Mouse (Mus musculus): ENCODE data around the gene Gtf3c6. TPM values are rescaled to one million over a fixed set of nuclear protein-coding genes. Genes with fewer than 3 reads are reported as not detected.
A peak's percentile ranks its signal among the peaks of the same experiment; 100 is the strongest.

Gtf3c6 gene
- total RNA-seq, 2 experiments from 2014 or later = 19.2 to 19.5 TPM

DNA sequence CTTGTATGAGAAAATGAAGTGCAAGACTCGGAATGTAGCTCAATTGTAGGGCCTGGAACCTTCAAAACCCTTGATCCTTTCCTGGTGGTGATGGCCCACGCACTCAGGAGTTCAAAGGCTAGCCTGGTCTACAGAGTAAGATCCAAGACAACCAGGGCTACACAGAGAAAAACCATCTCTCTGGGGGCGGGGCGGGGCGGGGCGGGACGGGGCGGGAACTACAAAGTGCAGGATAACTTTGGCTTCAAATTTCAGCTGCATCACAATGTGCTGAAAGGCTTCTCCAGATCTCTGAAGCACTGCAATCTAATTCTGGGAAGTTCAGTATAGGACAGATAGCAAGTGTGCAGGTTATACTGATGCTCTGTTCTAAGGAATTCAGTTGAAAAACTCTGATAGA lies 1.6 kb upstream of the Gtf3c6 start:
- DNase-seq = no peak

DNA sequence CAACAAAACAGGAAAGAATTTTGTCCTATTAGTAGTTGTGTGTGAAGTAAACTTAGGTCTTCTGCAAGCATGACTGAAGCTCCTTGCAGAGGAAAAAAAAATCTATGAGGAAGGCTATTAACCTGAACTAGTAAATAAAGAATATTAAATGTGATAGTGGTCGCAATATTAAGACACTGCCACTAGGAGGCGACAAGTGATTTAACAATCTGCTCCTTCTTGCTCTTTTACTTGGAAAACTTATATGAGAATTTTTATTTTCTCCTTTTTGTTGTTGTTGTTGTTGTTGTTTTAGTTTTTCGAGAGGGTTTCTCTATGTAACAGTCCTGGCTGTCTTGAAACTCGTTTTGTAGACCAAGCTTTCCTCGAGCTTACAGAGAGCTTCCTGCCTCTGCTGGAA lies 1.1 kb upstream of the Gtf3c6 start:
- no peak for DNase-seq

DNA sequence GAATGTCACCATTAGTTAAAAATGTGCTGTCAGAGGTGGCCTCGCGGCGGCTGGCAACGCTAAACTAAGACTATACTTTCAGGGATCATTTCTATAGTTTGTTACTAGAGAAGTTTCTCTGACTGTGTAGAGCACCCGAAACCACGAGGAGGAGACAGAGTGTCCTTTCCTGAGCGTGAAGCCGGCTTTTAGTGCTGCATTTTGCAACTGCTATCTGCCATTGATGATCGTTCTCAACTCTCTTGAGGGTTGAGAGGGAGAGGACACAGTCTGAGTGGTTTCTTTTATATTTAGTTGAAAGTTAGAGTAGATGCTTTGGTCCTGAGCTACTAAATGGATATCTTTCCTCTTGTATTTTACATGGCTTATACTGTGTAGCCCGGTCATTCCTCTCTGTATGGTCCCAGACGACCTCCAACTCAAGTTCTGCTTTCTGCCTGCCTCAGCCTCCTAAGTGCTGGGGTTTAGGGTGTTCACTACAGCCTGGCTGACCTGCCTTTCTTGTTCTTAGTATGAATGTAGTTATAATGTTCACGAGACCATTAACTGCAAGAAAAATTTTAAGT lies 576 bp upstream of the Gtf3c6 start:
- peak; percentile 41 for DNase-seq

DNA sequence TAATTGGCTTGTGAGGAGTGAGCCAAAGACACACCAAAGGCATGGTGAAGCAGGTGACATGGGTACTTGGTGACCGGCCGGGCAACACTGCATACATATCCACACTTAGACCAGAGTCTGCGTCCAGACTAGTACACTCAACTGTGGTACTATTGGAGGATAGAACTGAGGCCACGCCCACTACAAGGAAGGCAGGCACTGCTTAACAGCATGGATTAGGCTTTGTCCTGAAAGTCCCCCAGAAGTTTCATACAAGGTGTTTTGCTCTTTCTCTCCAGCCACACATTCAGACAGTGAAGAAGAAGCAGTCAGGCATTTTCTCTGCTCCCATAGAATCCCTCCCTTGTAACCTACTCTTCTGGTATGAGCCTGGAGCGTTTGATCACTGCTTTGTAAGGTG lies 1.2 kb downstream of the Gtf3c6 start:
- DNase-seq = peak; percentile 10

DNA sequence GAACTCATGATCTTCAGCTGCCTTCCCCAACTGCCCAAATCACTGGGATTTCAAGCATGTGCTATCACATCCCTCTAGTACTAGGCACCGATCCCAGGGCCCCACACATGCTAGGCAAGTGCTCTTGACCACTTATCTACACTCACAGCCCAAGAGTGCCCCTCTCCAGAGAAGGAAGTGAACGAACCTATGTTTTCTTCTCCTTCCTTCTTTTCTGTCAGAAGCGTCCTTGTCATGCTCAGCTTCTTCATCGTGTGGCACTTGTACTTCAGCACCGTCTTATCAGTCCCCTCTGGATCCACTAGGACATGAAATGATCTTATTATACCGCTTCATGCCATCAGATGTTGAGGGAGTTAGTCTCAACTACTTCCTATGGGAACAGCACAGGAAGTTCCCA lies 6.9 kb downstream of the Gtf3c6 start:
- DNase-seq = no peak

DNA sequence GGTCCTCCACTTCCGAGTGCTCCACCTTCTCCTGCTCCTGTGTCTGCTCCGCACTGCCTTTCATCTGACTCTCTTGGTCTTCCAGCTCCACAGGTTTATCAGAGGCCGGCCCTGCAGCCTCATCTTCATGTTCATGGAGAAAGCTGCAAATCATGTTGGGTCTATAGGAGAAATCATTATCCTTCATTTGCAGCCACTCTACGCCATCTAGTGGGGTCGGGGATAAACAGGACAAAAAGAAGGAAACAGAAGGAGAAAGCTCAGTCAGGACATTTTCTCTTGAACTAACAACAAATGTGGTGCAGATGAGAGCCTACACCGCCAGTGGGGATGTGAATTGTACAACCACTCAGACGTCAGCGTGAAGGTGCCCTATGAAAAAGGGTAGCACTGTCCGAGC lies 8.3 kb downstream of the Gtf3c6 start:
- DNase-seq = no peak

DNA sequence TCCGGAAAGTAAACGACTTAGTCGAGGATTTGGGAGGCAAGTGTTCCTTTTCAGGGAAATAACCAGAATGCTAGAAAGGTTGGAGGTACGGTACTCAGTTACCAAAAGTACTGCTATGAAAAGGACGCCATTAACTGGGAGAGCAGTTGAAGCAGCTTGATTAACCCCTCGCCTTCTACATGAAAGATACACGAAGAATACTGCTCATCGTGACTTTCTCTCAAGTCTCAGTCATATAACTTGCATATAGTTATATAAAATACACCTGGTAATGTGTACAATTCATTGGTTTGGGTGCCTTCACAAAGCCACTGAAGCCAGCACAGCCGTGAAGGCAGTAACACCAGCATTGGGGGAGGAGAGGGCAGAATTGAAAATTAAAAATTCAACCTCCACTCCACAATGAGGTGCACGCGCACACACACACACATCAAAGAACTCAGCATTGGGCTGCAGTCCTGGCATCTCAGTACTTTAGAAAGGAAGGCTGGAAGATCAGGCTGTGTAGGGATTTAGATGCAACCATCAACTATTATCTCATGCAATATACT lies 10.7 kb downstream of the Gtf3c6 start:
- no peak for DNase-seq

DNA sequence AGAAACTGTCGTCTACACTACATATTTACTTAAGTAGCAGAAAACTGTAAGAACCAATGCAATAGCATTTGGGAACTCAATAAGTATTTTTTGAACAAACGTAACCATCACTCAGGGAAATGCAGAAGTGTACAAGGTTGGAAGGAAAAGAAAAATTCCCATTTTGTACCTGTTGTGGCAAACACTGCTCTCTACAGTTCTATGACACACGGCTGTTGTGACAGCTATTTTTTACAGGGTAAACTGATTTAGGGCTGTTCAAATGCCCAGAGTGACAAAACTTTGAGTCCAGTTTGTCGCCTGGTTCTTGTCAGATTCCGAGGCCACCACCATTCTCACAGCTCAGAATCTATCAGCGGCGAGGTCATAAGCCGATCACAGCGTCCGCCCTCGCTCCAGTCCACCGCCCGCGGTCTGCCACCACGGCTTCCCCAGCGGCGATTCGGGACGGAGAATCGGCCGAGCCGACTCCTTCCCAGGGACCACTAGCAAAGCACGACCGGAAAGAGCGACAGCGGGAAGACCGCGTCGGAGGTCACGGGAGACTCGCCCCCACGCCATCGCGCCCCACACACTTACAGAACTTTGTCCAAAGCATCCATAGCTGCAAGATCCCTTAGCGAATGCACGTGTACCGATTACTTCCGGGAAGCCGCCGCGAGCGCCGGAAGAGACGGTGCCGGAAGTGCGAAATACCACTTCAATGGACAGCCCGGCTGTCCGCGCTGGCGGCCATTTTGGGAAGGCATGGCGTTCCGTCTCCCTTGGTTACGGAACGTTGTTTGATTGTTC lies 11.3 kb downstream of the Gtf3c6 start, which contains the start of gene Rpf2:
Rpf2 (minus strand) TSS at position 663 of the 792 bp plus-strand sequence.
- peak; percentile 74 for DNase-seq

DNA sequence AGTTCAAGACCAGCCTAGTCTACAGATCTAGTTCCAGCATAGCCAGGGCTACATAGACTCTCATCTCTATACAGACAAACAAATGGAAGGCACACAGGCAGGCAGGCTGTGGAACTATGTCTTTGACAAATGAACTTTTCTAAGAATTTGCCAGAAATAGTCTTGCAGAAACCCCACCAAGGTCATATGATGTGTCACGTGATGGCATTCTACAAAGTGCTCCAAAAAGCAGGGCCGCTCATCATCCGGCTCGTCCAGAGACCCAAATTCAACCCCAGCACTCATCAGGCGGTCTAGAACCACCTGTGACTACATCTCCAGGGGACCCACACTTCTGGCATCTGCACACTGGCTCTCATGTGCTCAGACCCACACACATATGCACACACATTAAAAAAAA lies 20.1 kb downstream of the Gtf3c6 start:
- no peak for DNase-seq

DNA sequence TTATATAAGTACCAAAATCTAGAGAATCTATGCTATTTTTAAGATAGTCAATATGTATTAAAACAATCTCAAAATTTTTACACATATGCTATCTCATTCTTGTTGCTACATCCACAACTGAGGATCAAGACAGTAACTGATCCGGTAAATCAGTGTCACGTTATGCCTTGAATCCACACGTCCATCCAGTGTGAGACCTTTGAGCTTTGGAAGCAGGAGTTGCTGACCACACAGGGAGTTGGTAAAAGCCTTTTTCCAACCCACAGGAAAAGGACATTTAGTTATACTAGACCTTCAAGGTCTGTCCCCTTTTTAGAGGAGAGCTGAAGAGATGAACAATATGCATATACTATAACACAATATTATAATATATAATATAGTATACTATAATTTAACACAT lies 24.7 kb downstream of the Gtf3c6 start:
- DNase-seq = no peak

DNA sequence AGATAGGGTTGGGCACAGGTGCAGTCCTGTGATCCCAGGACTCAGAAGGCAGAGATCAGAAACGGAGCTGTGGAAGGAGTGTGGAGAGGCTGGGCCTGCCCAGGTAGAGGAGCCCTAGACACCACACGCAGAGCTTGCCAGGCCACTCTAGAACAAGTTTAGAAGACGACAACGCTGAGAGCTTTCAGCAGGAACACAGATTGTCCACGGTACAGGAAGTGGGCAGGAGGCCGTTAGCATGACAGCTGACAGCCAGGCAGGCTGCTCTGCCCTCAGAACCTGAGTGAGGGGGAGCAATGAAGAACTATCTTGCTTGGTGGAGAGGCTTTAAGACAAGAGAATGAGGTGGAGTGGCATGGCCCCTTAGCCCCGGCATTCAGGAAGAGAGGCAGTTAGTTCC lies 25.5 kb downstream of the Gtf3c6 start:
- no peak for DNase-seq

DNA sequence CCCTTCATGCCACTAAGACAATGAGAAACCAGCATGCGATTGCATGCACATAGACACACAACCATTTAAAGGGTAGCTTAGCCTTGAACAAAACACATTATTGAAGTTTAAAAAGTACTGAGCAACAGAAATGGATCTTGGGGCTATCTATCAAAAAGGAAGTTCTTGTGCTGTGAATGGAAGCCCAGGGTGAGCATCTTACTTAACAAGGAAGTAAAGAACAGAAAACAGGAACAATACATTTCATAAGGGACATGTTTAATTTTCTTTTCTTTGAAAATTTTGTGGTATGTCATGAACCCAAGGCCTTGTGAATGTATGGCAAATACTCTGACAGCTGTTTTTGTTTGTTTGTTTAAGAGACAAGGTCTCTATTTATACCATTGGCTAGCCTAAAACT lies 28.2 kb downstream of the Gtf3c6 start:
- DNase-seq = no peak

DNA sequence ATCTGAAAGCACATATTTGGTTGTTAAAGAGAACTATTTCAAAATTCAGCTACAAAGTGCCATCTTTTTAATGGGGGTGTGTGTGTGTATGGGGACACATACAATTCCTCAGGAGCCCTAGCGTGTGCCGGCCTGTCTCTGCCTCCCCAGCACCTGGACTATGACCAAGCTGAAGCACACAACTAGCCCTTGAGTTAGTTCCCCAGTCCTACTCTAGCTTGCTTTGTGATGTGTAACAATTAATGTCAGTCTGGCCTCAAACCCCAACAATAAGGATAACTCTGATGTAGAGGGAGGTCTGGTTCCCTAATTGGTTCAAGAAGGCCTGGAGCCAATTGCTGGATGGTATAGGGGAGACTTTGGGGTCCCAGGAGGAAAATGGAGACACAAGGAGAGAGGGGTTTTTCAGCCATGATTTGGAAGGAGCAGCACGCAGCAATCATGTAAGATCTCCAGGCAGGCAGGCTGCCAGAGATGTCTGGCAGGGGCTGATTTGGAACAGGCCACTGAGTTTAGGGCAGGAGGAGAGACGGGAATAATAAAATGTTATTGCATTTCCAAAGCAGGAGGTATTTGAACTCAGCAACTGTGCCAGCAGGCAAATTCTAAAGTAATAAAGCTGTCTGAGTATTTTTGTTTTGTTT lies 30.1 kb downstream of the Gtf3c6 start:
- no peak for DNase-seq

DNA sequence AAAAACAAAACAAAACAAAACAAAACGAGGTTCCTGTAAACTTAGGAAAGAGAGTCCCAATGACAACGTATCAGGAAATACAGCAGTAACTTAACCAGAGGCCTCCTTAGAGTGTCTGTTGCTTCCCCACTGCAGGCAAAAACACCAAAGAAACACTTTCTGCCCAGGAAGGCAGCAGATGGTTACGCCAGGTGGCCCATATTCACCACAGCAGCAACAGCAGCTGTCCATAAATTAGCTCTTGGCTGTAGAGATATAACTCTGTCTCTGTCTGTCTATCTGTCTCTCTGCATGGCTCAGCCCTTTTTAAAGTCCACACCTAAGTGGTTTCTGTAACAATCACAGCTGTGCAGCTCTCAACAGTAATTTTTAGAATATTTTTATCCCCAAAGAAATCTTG lies 39.0 kb downstream of the Gtf3c6 start:
- DNase-seq = no peak

DNA sequence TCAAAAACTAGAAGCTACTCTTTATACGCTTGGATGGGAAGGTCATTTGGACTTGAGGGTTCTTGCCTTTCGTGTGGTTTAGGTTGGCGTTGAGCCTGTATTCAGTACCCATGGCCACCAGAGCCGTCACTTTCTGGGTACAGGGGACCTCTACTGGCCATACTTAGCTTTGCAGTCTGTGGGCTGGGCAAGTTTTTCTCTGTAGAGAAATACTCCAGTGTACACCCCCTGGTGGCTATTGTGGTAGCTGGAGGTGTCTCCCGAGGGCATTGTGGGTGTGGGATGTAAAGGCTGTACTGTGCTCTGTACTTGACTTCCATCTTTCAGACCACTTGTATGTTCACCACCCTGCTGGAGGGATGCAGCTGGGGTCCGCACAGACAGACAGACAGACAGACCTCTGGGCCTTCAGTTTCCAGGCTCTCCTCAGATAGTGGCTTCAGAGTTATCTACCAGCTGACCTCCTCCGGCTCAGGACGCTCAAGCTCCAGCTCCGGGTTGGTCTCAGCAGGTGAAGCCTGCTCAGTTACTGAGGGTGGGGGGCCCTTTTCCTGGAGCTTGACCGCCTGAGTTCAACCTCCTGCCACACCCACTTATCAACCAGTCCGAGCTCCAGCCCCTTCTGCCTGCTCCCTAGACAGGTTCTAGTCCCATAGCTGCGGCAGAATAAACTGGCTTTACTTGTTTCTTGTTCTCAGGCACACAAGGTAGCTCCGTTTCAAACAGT lies 45.3 kb downstream of the Gtf3c6 start:
- peak; percentile 80 for DNase-seq

Other genes with a start within 250 kb of the Gtf3c6 start
- gene Mfsd4b1, start 232.8 kb downstream of the Gtf3c6 start, total RNA-seq (2021) = 1 to 10 TPM; 3.0 to 3.2 TPM
- 10 to 100 TPM; 24.1 to 39.7 TPM for gene Slc16a10, start 115.8 kb downstream of the Gtf3c6 start, total RNA-seq (2021)
- gene Rpf2, start 11.1 kb downstream of the Gtf3c6 start, total RNA-seq (2021) = 10 to 100 TPM; 11.8 to 14.0 TPM
- 100 to 1,000 TPM in 1 of 2 experiments, 10 to 100 TPM in 1; 51.9 to 108 TPM for gene Amd1, start 44.1 kb upstream of the Gtf3c6 start, total RNA-seq (2021)
- gene Cdk19, start 81.5 kb upstream of the Gtf3c6 start, total RNA-seq (2021) = 1 to 10 TPM; 4.8 to 6.8 TPM